Mouse (Mus musculus) T-helper 2 cell (primary cell): ENCODE results near the gene Hoxa3.

Experiments
- in situ Hi-C: fragments of 300-600 bp; cut with MboI, MseI; formaldehyde crosslinking; loops from one replicate; pipeline ENCODE4 v1.15.1; 2025; ENCODE audit warnings: high pct_unique_total_duplicates

Gene Hoxa3

GRCm38 (mm10) chr6:52247766-52248637 lies 34.9 kb upstream of the Hoxa3 start:
- in situ Hi-C loops = no loop called here

- in situ Hi-C loops = no loop called here
Observed at GRCm38 (mm10) chr6:52246916-52247315, 33.8 kb upstream of the Hoxa3 start.

GRCm38 (mm10) chr6:52246403-52246803 lies 33.3 kb upstream of the Hoxa3 start:
- in situ Hi-C loops = no loop called here

- in situ Hi-C loops = no loop called here
Observed at GRCm38 (mm10) chr6:52245757-52246142, 32.6 kb upstream of the Hoxa3 start, which contains the start of gene Hoxa11. Hoxa11 (minus strand) TSS chr6:52245810.

GRCm38 (mm10) chr6:52245040-52245756 lies 32.1 kb upstream of the Hoxa3 start:
- in situ Hi-C loops = no loop called here

GRCm38 (mm10) chr6:52244471-52245039 lies 31.4 kb upstream of the Hoxa3 start:
- in situ Hi-C loops = no loop called here

GRCm38 (mm10) chr6:52243681-52244121 lies 30.6 kb upstream of the Hoxa3 start:
- in situ Hi-C loops = no loop called here

- in situ Hi-C loops = no loop called here
Observed at GRCm38 (mm10) chr6:52242801-52243332, 29.7 kb upstream of the Hoxa3 start.

- in situ Hi-C loops = no loop called here
Observed at GRCm38 (mm10) chr6:52241001-52241621, 28.0 kb upstream of the Hoxa3 start.

- in situ Hi-C loops = no loop called here
Observed at GRCm38 (mm10) chr6:52240389-52241000, 27.4 kb upstream of the Hoxa3 start, which contains the start of gene Hoxa10. Hoxa10 (minus strand) TSS chr6:52240854.

- in situ Hi-C loops = loop anchor here (10.0 kb wide), 1 partner anchor 1065 kb away; no protein-coding TSS in a partner anchor
Observed at GRCm38 (mm10) chr6:52239625-52240388, 26.7 kb upstream of the Hoxa3 start.

- in situ Hi-C loops = loop anchor here (10.0 kb wide), 1 partner anchor 1064 kb away; no protein-coding TSS in a partner anchor
Observed at GRCm38 (mm10) chr6:52238976-52239375, 25.8 kb upstream of the Hoxa3 start.

GRCm38 (mm10) chr6:52238155-52238545 lies 25.0 kb upstream of the Hoxa3 start:
- in situ Hi-C loops = loop anchor here (10.0 kb wide), 1 partner anchor 1063 kb away; no protein-coding TSS in a partner anchor

- in situ Hi-C loops = loop anchor here (10.0 kb wide), 1 partner anchor 1063 kb away; no protein-coding TSS in a partner anchor
Observed at GRCm38 (mm10) chr6:52237346-52238154, 24.4 kb upstream of the Hoxa3 start.

- in situ Hi-C loops = loop anchor here (10.0 kb wide), 1 partner anchor 1062 kb away; no protein-coding TSS in a partner anchor
Observed at GRCm38 (mm10) chr6:52236806-52237205, 23.7 kb upstream of the Hoxa3 start.

GRCm38 (mm10) chr6:52235866-52236265 lies 22.7 kb upstream of the Hoxa3 start:
- in situ Hi-C loops = loop anchor here (10.0 kb wide), 1 partner anchor 1061 kb away; no protein-coding TSS in a partner anchor

GRCm38 (mm10) chr6:52235267-52235666 lies 22.1 kb upstream of the Hoxa3 start:
- in situ Hi-C loops = loop anchor here (10.0 kb wide), 1 partner anchor 1060 kb away; no protein-coding TSS in a partner anchor

GRCm38 (mm10) chr6:52234428-52235140 lies 21.4 kb upstream of the Hoxa3 start:
- in situ Hi-C loops = loop anchor here (10.0 kb wide), 1 partner anchor 1060 kb away; no protein-coding TSS in a partner anchor
